Mouse (Mus musculus) thymus, adult 18-20 months (tissue): ENCODE measurements around the gene Hps1.
"Not testable (repeated sequence)": the region's sequence is repeated elsewhere in the genome, so short reads cannot be mapped to it uniquely, and the experiment has no call there.

Source experiments
- DNase-seq, 2 experiments: peaks; one replicate each; pipeline ENCODE4 v3.0.0; 2022; ENCODE audit warnings: mixed read lengths in 2 of 2

Hps1 gene

GRCm38 (mm10) chr19:42779531-42780155, at the start of gene Hps1:
Gene Hps1 (minus strand): TSS chr19:42779978.
- peak; percentile 85 to 90 for DNase-seq

DNA sequence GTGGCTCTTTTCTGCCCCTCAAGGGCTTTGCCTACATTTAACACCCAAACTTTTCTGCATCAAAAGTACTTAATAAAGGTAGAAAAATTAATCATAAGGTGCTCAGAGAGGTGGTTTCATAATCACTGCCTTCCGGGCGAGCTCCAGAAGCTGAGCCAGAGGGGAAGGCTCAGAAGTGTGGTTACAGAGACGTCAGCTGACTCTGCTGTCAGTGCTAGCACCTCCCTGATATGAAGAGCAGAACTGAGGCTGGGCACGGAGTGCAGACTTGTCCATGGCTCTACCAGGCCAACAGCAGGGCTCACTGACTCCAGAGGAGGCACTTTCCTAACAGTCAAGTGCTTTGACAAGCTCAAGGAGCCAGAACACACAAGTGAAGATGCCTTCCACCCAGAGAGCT, 49.4 kb upstream of the Hps1 start:
- no peak for DNase-seq

GRCm38 (mm10) chr19:42827843-42828242, 48.1 kb upstream of the Hps1 start:
- DNase-seq = no peak

DNA sequence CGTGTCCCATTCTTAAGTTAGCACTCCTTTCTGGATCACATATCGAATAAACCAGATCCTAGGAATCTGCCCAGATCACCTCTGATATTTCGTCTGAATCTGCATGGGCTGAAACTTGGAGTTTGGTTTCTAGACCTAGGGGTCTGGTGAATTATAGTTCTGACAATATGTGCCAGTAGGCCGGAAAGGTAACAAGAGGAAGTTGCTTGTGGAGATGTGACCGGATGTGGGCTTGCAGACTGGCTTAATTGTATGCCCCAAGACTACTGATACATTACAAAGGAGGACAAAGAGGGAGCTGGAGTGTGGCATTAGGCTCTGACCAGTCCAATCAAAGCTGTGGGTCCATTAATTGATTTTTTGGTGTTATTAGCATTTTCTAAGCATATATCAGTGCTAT, 40.3 kb upstream of the Hps1 start:
- DNase-seq = no peak

GRCm38 (mm10) chr19:42817761-42818160, 38.0 kb upstream of the Hps1 start:
- no peak for DNase-seq

DNA sequence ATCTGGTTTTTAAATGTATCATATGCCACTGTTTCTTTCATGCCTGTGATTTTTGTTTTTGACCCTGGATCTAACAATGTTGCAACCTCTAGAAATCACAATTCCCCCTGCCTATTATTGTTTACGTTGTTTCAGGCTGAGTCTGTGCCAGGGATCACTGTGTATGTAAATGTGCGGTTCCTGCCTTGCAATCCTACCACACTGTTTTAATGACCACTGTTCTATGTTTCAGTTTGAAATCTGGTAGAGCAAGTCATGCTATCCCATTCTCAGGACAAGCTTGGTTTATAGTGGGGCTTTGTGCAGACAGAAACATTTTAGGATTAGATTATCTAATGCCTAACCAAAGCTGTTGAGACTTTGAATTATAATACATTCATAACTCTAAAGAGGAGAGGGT, 36.5 kb upstream of the Hps1 start:
- DNase-seq = no peak

GRCm38 (mm10) chr19:42810140-42810539, 30.4 kb upstream of the Hps1 start:
- DNase-seq = no peak

DNA sequence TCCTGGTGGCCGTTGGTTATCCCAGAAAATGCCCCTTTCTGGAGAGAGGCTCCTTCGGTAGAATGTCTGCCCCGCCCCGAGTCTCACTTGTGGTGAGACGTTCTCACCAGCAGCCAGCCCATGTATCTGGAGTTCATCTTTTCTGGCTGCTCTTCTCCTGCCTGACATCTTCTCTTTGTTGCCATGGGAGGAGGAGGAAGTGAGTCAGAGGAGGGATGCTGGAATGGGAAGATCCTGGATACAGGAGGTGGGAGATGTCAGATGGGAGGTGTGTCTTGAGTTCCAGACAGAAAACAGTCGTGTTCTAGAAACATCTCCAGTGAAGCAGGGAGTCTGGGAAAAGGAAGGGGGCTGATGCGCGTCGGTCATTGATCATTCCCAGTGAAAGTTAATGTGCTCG, 29.7 kb upstream of the Hps1 start:
- no peak for DNase-seq

DNA sequence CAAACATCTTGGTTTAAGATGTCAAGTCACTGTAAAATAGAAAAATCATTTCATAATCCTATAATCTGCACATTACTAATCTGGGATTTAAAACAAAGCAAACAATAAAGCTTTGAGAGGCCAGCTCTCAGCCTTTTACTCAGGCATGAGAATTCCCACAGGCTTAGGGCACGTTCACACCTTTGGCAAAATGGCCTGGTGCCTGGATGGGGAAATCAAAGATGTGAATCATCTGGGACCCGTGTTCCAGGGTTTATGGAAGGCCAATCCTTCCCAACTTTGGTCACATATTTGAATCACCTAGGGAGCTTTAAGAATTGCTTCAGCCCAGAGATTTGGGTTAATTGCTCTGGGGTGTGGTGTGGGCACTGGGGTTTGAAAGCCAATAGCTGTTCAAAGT, 18.1 kb upstream of the Hps1 start:
- no peak for DNase-seq

- DNase-seq = no peak
These were observed 16.0 kb upstream of the Hps1 start for GRCm38 (mm10) chr19:42795801-42796200.

GRCm38 (mm10) chr19:42794914-42795613, 15.3 kb upstream of the Hps1 start:
- DNase-seq = peak; percentile 49 to 56

DNA sequence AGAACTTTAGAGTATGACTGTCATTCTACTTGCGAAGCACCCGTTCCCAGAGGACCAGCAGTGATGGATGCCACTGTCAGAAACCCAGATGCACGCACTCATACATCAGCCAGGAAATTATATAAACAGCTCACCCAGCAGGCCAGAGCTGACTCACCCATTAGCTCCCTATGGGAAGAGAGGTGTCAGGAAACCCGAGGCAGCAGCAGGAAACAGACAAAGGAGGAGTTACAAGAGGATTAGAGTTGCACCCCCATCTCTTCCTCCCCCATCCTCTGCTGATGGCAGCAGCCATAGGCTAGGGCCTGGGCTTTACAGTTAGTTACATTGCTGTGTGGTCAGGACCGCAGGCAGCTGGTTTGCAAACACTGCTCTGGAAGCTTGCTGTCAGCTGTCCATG, 8.5 kb upstream of the Hps1 start:
- no peak for DNase-seq

DNA sequence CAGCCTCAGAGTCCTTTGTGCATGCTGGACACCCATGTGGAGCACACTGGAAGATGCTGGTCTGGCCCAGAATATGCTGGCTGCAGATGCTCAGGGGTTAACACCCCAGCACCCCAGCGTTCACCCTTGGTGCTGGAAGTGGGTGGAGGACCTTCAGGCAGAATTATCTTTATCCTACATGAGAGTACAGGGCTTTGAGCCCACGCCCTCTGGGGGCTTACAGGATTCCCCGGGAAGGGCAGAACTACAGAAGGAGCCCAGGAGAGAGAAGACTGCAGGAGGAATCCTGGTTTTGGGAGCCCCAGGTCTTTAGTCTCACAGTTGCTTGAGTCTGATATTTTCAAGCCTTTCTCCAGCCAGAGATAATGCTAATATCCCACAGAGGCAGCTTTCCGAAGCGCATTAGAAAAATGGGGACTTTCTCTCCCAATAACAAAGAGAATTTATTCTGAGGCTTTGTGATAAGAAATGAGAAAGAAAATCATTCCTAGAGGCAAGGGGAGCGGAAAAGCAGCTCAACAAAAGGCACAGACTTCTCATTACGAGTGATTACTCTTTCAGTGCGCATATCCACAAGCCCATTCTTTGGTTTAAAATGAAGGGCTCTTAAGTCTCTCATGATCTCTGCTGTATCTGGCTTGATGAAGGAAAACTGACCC, 5.9 kb upstream of the Hps1 start:
- no peak for DNase-seq

DNA sequence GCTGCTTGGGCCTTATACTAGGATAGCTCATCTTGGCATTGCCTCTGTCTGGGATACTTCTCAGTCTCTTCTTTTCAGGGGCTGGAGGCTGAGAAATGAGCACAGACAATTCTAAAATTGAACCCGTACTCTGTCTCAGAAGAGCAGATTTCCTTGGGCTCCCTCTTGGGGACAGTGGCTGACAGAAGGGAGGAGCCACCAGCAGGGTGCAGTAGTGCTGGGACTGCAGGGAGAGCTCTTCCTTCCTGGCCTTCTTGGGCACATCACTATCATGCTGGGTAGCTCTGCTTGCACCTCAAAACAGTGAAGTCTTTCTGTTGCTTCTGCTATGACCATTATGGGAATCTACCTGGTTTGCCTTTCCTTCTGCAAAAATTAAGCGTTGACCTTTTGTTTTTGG, 5.4 kb upstream of the Hps1 start:
- no peak for DNase-seq

GRCm38 (mm10) chr19:42780156-42780538, 369 bp upstream of the Hps1 start:
- DNase-seq = not testable (repeated sequence)

DNA sequence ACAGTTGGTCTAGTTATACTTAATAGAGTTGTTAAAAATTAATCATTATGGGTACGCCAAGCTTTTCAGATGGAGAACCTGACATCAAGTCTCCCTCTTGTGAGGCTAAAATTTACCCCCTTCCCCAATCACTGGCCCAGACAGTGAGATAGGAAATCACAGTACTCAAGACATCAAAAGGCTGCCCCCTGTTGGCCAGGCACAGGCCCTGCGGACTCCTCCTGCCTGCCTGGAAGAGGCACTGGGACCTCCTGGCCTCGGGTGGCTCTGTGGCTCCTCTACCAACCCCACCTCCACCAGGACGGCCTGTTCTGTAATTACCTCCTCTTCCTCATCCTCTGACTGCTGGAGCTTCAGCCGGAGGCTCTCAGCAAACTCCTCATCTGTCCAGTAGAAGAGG, 2.0 kb downstream of the Hps1 start:
- no peak for DNase-seq

GRCm38 (mm10) chr19:42776813-42777212, 3.0 kb downstream of the Hps1 start:
- DNase-seq = no peak

GRCm38 (mm10) chr19:42770141-42770872, 9.5 kb downstream of the Hps1 start:
- no peak for DNase-seq

DNA sequence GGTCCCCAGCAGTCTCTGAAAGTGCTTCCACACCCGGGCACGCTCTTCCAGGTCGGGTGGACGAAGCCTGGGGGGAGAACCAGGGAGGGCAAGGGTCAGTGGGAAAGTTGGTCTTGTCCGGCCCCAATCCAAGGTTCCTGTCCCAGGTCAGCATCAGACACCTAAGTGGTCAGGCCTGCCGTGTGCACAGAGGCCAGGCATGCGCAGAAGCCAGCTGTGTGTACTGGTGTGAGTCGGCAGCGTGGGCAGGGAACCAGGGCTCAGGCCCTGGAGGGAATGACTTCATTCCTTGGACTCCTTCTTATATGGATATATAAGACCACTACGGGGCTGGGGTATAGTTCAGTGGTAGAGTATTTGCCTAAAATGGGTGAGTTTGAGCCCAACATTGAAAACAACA, 10.1 kb downstream of the Hps1 start:
- no peak for DNase-seq

- no peak for DNase-seq
These were observed 12.4 kb downstream of the Hps1 start for GRCm38 (mm10) chr19:42767361-42767760.

DNA sequence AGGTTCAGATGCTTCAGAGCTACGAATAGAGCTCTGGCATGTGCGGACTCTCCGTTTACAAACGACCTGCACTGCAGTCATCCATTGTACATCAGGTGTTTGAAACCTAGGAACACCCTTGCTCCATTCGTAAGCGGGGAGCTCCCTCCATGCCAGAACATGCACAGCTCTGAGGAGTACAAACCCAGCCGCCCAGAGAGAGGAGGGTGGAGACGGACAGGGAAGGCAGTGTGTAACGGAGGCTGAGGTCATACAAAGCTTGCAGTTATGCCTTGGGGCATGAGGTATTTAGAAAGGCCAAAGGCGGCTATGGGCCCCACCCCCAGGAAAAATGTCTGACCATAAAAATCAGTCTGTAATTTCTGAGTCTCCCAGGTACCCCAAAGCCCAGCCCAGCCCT, 15.4 kb downstream of the Hps1 start:
- DNase-seq = no peak

DNA sequence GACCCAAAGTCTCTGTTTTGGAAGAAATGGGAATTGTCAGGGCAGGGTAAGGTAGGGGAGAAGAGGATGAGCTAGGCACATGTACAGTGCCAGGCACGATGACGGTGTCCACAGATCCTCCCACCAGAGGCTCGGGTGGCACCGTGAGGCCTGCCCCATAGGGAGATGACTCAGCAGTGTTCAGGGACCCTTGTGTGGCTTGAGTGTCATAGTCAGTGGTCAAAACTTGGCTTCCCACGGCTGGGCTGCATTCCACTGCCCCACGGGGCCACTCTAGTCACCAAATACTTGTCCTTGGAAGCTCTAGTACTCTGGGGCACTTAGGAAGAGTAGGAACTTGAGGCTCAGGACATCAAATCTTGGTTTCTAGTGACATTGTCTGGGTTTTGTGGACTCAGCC, 23.1 kb downstream of the Hps1 start:
- no peak for DNase-seq

DNA sequence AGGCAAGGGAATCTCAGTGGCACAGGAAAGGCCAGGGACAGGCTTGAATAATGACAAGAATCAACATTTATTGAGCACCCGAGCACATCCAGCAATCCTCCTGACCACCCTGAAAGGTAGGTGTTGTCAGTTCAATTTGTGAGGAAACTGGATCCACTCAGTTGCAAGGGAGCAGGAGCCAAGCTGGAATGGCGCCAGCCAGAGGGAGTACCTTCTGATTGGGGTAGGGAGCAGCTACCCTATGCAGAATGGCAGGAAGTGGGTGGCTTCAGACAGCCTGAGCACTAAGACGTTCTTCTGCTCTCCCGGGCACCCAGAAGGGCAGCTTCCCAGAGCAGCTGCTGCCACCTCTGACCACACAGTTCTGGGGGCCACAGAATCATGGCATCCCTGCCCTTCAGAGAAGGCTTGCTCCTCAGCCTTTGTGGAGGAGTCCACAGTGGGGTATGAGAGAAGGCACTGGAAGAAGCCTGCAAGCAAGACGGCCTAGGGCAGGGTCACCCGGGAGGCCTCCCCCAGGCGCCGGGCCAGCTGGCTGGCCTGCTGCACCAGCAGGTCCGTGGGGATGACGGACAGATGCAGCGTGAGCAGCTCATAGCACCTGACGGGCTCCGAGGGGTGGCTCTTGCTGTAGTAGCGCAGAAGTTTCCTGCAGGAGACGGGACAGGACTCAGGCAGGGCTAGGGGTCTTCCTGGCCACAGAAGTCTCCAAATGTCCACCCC, 24.5 kb downstream of the Hps1 start:
- DNase-seq = no peak
